Mouse (Mus musculus) hindbrain, embryonic 10.5 days (tissue): ENCODE measurements around the gene Sh3bgr. TPM values are rescaled to one million over a fixed set of nuclear protein-coding genes. Genes with fewer than 3 reads are reported as not detected.

Source experiments
- DNase-seq: peaks from one replicate; pipeline ENCODE4 v3.0.0-alpha.2; 2017; ENCODE audit warnings: low spot score
- H3K27ac ChIP-seq: fragments of 300-500 bp; sonication (generic); 2 replicates; pipeline ENCODE4 v1.5.1; 2016; ENCODE audit warnings: mild to moderate bottlenecking, moderate library complexity
- H3K27me3 ChIP-seq: fragments of 300-500 bp; sonication (generic); 2 replicates; pipeline ENCODE4 v1.6.1; 2016; ENCODE audit warnings: mild to moderate bottlenecking; ENCODE audit not compliant: poor library complexity, insufficient read depth, severe bottlenecking
- H3K36me3 ChIP-seq: fragments of 300-500 bp; sonication (generic); 2 replicates; pipeline ENCODE4 v1.6.1; 2016; ENCODE audit warnings: mild to moderate bottlenecking, moderate library complexity
- H3K4me1 ChIP-seq: fragments of 300-500 bp; sonication (generic); replicated peaks from 2 replicates; pipeline ENCODE4 v1.6.1; 2016; ENCODE audit warnings: mild to moderate bottlenecking
- H3K4me3 ChIP-seq: fragments of 300-500 bp; sonication (generic); 2 replicates; pipeline ENCODE4 v1.5.1; 2016; ENCODE audit warnings: mild to moderate bottlenecking, moderate library complexity
- H3K9me3 ChIP-seq: fragments of 300-500 bp; sonication (generic); 2 replicates; pipeline ENCODE4 v1.6.1; 2016; ENCODE audit warnings: mild to moderate bottlenecking, moderate library complexity
- WGBS: fragments of 180-500 bp; shearing (Covaris S2); methylation state at CpG from one replicate; pipeline ENCODE4 v1.1.7; 2016; 5-methylcytosine and 5-hydroxymethylcytosine counted together
- polyA plus RNA-seq: library from polyadenylated mRNA; unstranded; fragments of >200 nt; fragmentation: Nextera tagmentation; extraction: Ambion mirVana; gene quantifications from 2 replicates; pipeline ENCODE4 v1.2.1, GENCODE M21; 2016

Sh3bgr gene
- polyA plus RNA-seq, 1 experiment from 2014 or later: 3.6 TPM

GRCm38 (mm10) chr16:96222452-96222851 lies 22.2 kb downstream of the Sh3bgr start:
- Histone ChIP-seq H3K9me3 (no peaks in the 10 kb centered on the region), H3K4me1 (no peaks in the 10 kb centered on the region), H3K27ac (no peak overlapping the region), H3K4me3 (no peak overlapping the region), H3K36me3 (no peaks in the 10 kb centered on the region), H3K27me3 (no peaks in the 10 kb centered on the region)
- 81% methylated on average over 1 of the region's 1 CpGs for WGBS
- DNase-seq: no peak

GRCm38 (mm10) chr16:96228438-96228837 lies 28.2 kb downstream of the Sh3bgr start:
- no peak for DNase-seq
- Histone ChIP-seq H3K4me3 (no peak overlapping the region), H3K27me3 (no peaks in the 10 kb centered on the region), H3K9me3 (no peaks in the 10 kb centered on the region), H3K36me3 (no peaks in the 10 kb centered on the region), H3K27ac (no peak overlapping the region), H3K4me1 (peaks cover 4% of the 10 kb centered on the region; the same call in 1 of the 2 replicates)
- WGBS: 86% methylated on average over 13 of the region's 13 CpGs

DNA sequence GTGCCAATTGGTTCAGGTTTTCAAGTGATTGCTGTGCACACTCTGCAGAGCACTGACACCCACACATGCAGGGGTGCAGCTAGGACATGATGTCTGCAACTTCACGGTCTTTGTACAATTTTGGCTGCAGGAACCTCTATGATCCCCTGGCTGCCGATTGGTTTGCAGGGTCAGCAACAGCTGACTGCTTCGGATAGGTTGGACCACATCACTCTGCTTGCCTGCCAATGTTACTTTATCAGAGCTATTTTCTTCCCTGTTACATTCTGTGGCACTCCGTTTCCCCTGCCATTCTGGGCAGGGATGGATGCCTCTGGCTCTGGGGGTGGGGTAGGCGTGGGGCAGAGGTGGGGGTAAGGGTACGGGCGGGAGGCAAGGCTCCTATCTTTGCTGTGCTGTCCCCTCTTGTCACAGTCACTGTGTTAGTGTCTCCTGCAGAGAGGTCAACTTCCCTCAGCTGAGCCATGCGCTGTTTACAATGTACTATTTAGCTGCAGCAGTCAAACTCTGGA lies 28.9 kb downstream of the Sh3bgr start:
- H3K9me3 ChIP-seq: no peaks in the 10 kb centered on the region
- no peaks in the 10 kb centered on the region for H3K27me3 ChIP-seq
- no peak overlapping the region for H3K4me3 ChIP-seq
- DNase-seq: no peak
- H3K36me3 ChIP-seq: no peaks in the 10 kb centered on the region
- peaks cover 4% of the 10 kb centered on the region; the same call in 1 of the 2 replicates for H3K4me1 ChIP-seq
- H3K27ac ChIP-seq: no peak overlapping the region
- 52% methylated on average over 8 of the region's 8 CpGs for WGBS

GRCm38 (mm10) chr16:96230411-96230810 lies 30.2 kb downstream of the Sh3bgr start:
- H3K27me3 ChIP-seq: no peaks in the 10 kb centered on the region
- DNase-seq: peak; percentile 78
- no peaks in the 10 kb centered on the region for H3K36me3 ChIP-seq
- H3K4me1 ChIP-seq: peaks cover 6% of the 10 kb centered on the region
- H3K9me3 ChIP-seq: no peaks in the 10 kb centered on the region
- H3K4me3 ChIP-seq: no peak overlapping the region
- 31% methylated on average over 11 of the region's 11 CpGs for WGBS
- no peak overlapping the region for H3K27ac ChIP-seq

DNA sequence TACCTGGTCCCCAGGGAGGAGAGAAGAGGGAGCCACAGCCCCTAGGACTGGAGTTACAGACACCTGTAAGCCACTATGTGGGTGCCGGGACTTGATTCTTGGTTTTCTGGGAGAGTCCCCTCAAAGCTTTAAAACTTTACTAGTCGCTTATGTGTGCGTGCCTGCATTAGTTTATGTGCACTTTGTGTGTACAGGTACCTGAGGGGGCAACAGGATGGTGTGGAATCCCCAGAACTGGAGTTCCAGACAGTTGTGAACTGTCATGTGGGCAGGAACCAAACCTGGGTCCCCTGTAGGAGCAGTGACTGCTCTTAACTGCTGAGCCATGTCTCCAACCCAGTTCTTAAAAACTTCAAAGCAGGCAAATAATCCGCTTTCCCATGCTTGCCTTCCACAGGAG lies 31.0 kb downstream of the Sh3bgr start:
- 92% methylated on average over 4 of the region's 4 CpGs for WGBS
- no peaks in the 10 kb centered on the region for H3K36me3 ChIP-seq

DNA sequence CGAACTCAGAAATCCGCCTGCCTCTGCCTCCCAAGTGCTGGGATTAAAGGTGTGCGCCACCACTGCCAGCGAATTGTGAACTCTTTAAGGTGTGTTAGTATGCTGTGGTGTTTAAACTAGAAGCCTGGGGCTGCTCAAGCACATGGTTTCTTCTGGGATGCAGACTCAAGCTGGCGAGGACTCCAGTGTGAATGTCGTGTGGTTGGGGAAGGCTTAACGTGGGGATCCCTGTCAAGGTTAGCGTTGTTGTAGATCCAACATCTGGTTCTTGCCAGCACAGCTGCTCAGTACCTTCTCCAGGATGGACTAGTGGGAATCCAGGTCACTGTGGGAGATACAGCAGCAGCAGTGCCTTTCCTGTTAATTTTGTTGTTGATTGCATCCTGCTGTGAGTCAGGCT lies 31.7 kb downstream of the Sh3bgr start:
- H3K4me1 ChIP-seq: peaks cover 10% of the 10 kb centered on the region
- no peaks in the 10 kb centered on the region for H3K27me3 ChIP-seq
- no peaks in the 10 kb centered on the region for H3K9me3 ChIP-seq
- H3K27ac ChIP-seq: no peak overlapping the region
- WGBS: 89% methylated on average over 8 of the region's 8 CpGs
- H3K4me3 ChIP-seq: no peak overlapping the region
- no peaks in the 10 kb centered on the region for H3K36me3 ChIP-seq
- no peak for DNase-seq

More for the DNA sequence above, 31.0 kb downstream of the Sh3bgr start:
- no peaks in the 10 kb centered on the region for H3K27me3 ChIP-seq
- H3K4me3 ChIP-seq: no peak overlapping the region
- DNase-seq: no peak
- peaks cover 10% of the 10 kb centered on the region for H3K4me1 ChIP-seq
- H3K27ac ChIP-seq: no peak overlapping the region
- H3K9me3 ChIP-seq: no peaks in the 10 kb centered on the region

GRCm38 (mm10) chr16:96233996-96234395 lies 33.7 kb downstream of the Sh3bgr start:
- no peaks in the 10 kb centered on the region for H3K27me3 ChIP-seq
- peaks cover 9% of the 10 kb centered on the region for H3K4me1 ChIP-seq
- no peak overlapping the region for H3K27ac ChIP-seq
- H3K4me3 ChIP-seq: no peak overlapping the region
- 85% methylated on average over 8 of the region's 8 CpGs for WGBS
- DNase-seq: no peak
- H3K9me3 ChIP-seq: no peaks in the 10 kb centered on the region
- H3K36me3 ChIP-seq: no peaks in the 10 kb centered on the region

GRCm38 (mm10) chr16:96235366-96235970 lies 35.2 kb downstream of the Sh3bgr start, which contains the start of gene B3galt5:
Gene B3galt5 (plus strand): TSS chr16:96235801.
- WGBS: 69% methylated on average over 17 of the region's 17 CpGs

DNA sequence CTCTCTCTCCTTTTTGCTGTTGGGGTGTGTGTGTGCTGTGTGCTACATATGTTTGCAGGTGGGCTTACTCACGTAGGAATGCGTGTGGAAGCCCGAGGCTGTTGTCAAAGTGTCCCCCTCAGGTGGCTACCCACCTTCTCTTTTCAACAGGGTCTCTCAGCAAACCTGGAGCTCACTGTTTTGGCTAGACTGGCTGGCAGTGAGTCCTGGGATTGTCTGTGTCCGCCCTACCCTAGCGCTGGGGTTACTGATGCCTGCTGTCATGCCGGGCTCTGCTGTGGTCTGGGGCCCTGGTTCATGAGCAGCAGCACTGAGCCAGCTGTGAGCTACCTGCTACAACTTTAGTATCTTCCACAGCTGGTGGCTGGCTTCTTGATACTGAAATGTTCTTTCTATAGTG lies 44.2 kb downstream of the Sh3bgr start:
- H3K9me3 ChIP-seq: 0 out of 2 replicates have a peak, but pooled peaks cover 3% of the 10 kb centered on the region
- DNase-seq: no peak
- WGBS: 86% methylated on average over 6 of the region's 6 CpGs

More at GRCm38 (mm10) chr16:96235366-96235970, 35.2 kb downstream of the Sh3bgr start, which contains the start of gene B3galt5:
- Histone ChIP-seq H3K36me3 (no peaks in the 10 kb centered on the region), H3K27me3 (no peaks in the 10 kb centered on the region), H3K4me1 (peaks cover 6% of the 10 kb centered on the region; the same call in 1 of the 2 replicates), H3K9me3 (no peaks in the 10 kb centered on the region), H3K27ac (peak within 1 kb of the TSS; percentile 56; the same call in 1 of the 2 replicates), H3K4me3 (no peak within 1 kb of the TSS)
- DNase-seq: peak; percentile 12

GRCm38 (mm10) chr16:96249635-96250034 lies 49.4 kb downstream of the Sh3bgr start:
- no peaks in the 10 kb centered on the region for H3K27me3 ChIP-seq
- H3K4me1 ChIP-seq: no peaks in the 10 kb centered on the region
- H3K27ac ChIP-seq: no peak overlapping the region
- DNase-seq: no peak
- H3K36me3 ChIP-seq: no peaks in the 10 kb centered on the region
- H3K9me3 ChIP-seq: 0 out of 2 replicates have a peak, but pooled peaks cover 3% of the 10 kb centered on the region
- WGBS: 90% methylated on average over 7 of the region's 7 CpGs
- H3K4me3 ChIP-seq: no peak overlapping the region

More for the DNA sequence above, 44.2 kb downstream of the Sh3bgr start:
- H3K27me3 ChIP-seq: no peaks in the 10 kb centered on the region
- H3K4me3 ChIP-seq: no peak overlapping the region
- no peaks in the 10 kb centered on the region for H3K36me3 ChIP-seq
- no peaks in the 10 kb centered on the region for H3K4me1 ChIP-seq
- H3K27ac ChIP-seq: no peak overlapping the region

GRCm38 (mm10) chr16:96252146-96252545 lies 51.9 kb downstream of the Sh3bgr start:
- Histone ChIP-seq H3K27me3 (no peaks in the 10 kb centered on the region), H3K36me3 (no peaks in the 10 kb centered on the region), H3K9me3 (no peaks in the 10 kb centered on the region), H3K4me3 (no peak overlapping the region), H3K27ac (no peak overlapping the region), H3K4me1 (no peaks in the 10 kb centered on the region)
- 81% methylated on average over 1 of the region's 1 CpGs for WGBS
- DNase-seq: no peak

GRCm38 (mm10) chr16:96258429-96258828 lies 58.2 kb downstream of the Sh3bgr start:
- no peaks in the 10 kb centered on the region for H3K36me3 ChIP-seq
- 85% methylated on average over 8 of the region's 8 CpGs for WGBS
- no peaks in the 10 kb centered on the region for H3K9me3 ChIP-seq
- no peaks in the 10 kb centered on the region for H3K27me3 ChIP-seq
- H3K4me3 ChIP-seq: no peak overlapping the region
- no peak overlapping the region for H3K27ac ChIP-seq
- DNase-seq: no peak
- no peaks in the 10 kb centered on the region for H3K4me1 ChIP-seq

DNA sequence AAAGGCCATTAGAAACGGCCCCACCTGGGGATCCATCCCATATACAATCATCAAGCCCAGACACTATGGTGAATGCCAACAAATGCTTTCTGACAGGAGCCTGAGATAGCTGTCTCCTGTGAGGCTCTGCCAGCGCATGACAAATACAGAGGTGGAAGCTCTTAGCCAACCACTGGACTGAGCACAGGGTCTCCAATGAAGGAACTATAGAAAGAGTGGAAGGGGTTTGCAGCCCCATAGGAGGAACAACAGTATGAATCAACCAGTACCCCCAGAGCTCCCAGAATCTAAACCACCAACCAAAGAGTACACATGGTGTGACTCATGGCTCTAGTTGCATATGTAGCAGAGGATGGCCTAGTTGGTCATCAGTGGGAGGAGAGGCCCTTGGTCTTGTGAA lies 71.5 kb downstream of the Sh3bgr start:
- no peak for DNase-seq
- no peak overlapping the region for H3K4me3 ChIP-seq
- no peaks in the 10 kb centered on the region for H3K27me3 ChIP-seq
- no peak overlapping the region for H3K27ac ChIP-seq
- H3K36me3 ChIP-seq: no peaks in the 10 kb centered on the region
- H3K4me1 ChIP-seq: no peaks in the 10 kb centered on the region
- 90% methylated on average over 2 of the region's 2 CpGs for WGBS
- no peaks in the 10 kb centered on the region for H3K9me3 ChIP-seq
